Mouse (Mus musculus) midbrain, embryonic 12.5 days (tissue): Measurements from ENCODE around the gene Tspan7. TPM values are rescaled to one million over a fixed set of nuclear protein-coding genes. Genes with fewer than 3 reads are reported as not detected.

ENCODE experiments used
- ATAC-seq: fragments of 200-750 bp; cut with Nextera tagmentation; 2 replicates; pipeline ENCODE4 v1.8.0; 2017; ENCODE audit warnings: low read depth, moderate TSS enrichment, moderate library complexity; ENCODE audit not compliant: low FRiP score
- H3K27ac ChIP-seq: fragments of 300-500 bp; sonication (generic); replicated peaks from 2 replicates; pipeline ENCODE4 v1.5.1; 2016; ENCODE audit warnings: mild to moderate bottlenecking
- H3K27me3 ChIP-seq: fragments of 300-500 bp; sonication (generic); 2 replicates; pipeline ENCODE4 v1.6.1; 2016; ENCODE audit warnings: mild to moderate bottlenecking
- H3K36me3 ChIP-seq: fragments of 300-500 bp; sonication (generic); 2 replicates; pipeline ENCODE4 v1.6.1; 2016
- H3K4me1 ChIP-seq: fragments of 300-500 bp; sonication (generic); 2 replicates; pipeline ENCODE4 v1.6.1; 2016
- H3K4me2 ChIP-seq: fragments of 300-500 bp; sonication (generic); replicated peaks from 2 replicates; pipeline ENCODE4 v1.6.1; 2016; ENCODE audit warnings: mild to moderate bottlenecking, moderate library complexity
- H3K4me3 ChIP-seq: fragments of 300-500 bp; sonication (generic); 2 replicates; pipeline ENCODE4 v1.5.1; 2016; ENCODE audit warnings: mild to moderate bottlenecking
- H3K9ac ChIP-seq: fragments of 300-500 bp; sonication (generic); replicated peaks from 2 replicates; pipeline ENCODE4 v1.6.1; 2016; ENCODE audit warnings: mild to moderate bottlenecking, moderate library complexity
- H3K9me3 ChIP-seq: fragments of 300-500 bp; sonication (generic); 2 replicates; pipeline ENCODE4 v1.6.1; 2016; ENCODE audit warnings: mild to moderate bottlenecking
- WGBS: fragments of 180-500 bp; shearing (Covaris S2); methylation state at CpG from one replicate; pipeline ENCODE4 v1.1.7; 2016; 5-methylcytosine and 5-hydroxymethylcytosine counted together
- polyA plus RNA-seq: library from polyadenylated mRNA; unstranded; fragments of >200 nt; fragmentation: Nextera tagmentation; extraction: Ambion mirVana; gene quantifications from 2 replicates; pipeline ENCODE4 v1.2.1, GENCODE M21; 2016

The Tspan7 gene
- polyA plus RNA-seq, 1 experiment from 2014 or later = 76.7 TPM

GRCm38 (mm10) chrX:10558625-10559024 is 73.7 kb downstream of the Tspan7 start:
- no peaks in the 10 kb centered on the region for H3K36me3 ChIP-seq
- H3K9ac ChIP-seq = no peak overlapping the region
- H3K4me3 ChIP-seq = no peak overlapping the region
- no peaks in the 10 kb centered on the region for H3K9me3 ChIP-seq
- no peak overlapping the region for H3K4me2 ChIP-seq
- H3K27ac ChIP-seq = no peak overlapping the region
- ATAC-seq = no peak
- H3K4me1 ChIP-seq = no peaks in the 10 kb centered on the region
- WGBS = 68% methylated on average over 2 of the region's 2 CpGs
- no peaks in the 10 kb centered on the region for H3K27me3 ChIP-seq

DNA sequence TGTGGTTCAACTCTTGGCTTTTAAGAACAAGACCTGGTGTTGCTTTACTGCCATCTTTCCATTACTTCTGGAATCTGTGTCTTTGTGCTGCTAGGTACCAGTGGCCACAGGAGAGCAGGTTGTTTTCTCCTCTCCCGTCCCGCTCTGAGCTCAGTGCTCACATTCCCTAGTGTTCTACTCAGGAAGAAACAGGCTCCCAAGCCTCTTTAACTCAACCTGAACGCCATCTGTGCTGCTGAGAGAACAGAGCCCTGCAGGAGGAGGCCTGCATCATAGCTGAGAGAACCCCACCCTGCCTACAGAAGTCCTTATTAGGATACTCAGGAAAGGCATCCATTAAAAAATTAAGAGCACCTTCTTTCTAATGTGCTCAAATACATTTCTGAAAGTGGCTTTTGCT is 80.9 kb downstream of the Tspan7 start:
- ATAC-seq = no peak
- H3K36me3 ChIP-seq = no peaks in the 10 kb centered on the region
- H3K4me2 ChIP-seq = no peak overlapping the region
- no peak overlapping the region for H3K27ac ChIP-seq
- no peaks in the 10 kb centered on the region for H3K9me3 ChIP-seq
- H3K9ac ChIP-seq = no peak overlapping the region
- no peaks in the 10 kb centered on the region for H3K4me1 ChIP-seq
- no peak overlapping the region for H3K4me3 ChIP-seq
- H3K27me3 ChIP-seq = no peaks in the 10 kb centered on the region
- WGBS = 85% methylated on average over 3 of the region's 3 CpGs

DNA sequence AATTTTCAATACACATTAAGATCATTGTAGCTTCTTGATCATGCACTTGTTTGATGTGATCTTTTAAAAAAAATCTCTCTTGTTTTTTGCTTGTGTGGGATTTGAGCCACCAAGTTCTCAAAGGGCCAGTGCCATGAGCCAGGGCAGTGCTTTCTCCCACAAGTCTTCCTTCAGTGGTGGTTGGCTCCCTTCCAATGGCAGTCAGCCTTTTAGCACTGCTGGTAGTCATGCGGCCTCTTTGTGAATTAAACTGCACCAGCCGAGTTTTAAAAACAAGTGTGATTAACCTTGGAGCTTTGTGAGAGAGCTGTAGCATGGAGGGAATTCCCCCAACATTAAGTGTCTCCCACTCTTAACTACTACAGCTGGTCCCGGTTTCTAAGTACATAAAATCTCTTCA is 89.6 kb downstream of the Tspan7 start:
- no peak for ATAC-seq
- 49% methylated on average over 3 of the region's 3 CpGs for WGBS

GRCm38 (mm10) chrX:10575406-10575805 is 90.4 kb downstream of the Tspan7 start:
- no peaks in the 10 kb centered on the region for H3K27me3 ChIP-seq
- no peak for ATAC-seq
- no peak overlapping the region for H3K9ac ChIP-seq
- no peak overlapping the region for H3K4me2 ChIP-seq
- no peak overlapping the region for H3K4me3 ChIP-seq
- WGBS = 77% methylated on average over 2 of the region's 2 CpGs
- H3K4me1 ChIP-seq = peaks cover 3% of the 10 kb centered on the region; the same call in 1 of the 2 replicates
- H3K27ac ChIP-seq = no peak overlapping the region
- no peaks in the 10 kb centered on the region for H3K9me3 ChIP-seq
- H3K36me3 ChIP-seq = no peaks in the 10 kb centered on the region

More for the DNA sequence above, 89.6 kb downstream of the Tspan7 start:
- no peak overlapping the region for H3K4me3 ChIP-seq
- no peak overlapping the region for H3K27ac ChIP-seq
- no peak overlapping the region for H3K9ac ChIP-seq
- no peaks in the 10 kb centered on the region for H3K36me3 ChIP-seq
- peaks cover 3% of the 10 kb centered on the region; the same call in 1 of the 2 replicates for H3K4me1 ChIP-seq
- H3K9me3 ChIP-seq = no peaks in the 10 kb centered on the region
- no peak overlapping the region for H3K4me2 ChIP-seq
- H3K27me3 ChIP-seq = no peaks in the 10 kb centered on the region

- Histone ChIP-seq H3K4me1 (peaks cover 3% of the 10 kb centered on the region; the same call in 1 of the 2 replicates), H3K9ac (no peak overlapping the region), H3K4me2 (no peak overlapping the region), H3K27me3 (no peaks in the 10 kb centered on the region), H3K9me3 (no peaks in the 10 kb centered on the region), H3K4me3 (no peak overlapping the region), H3K27ac (no peak overlapping the region), H3K36me3 (no peaks in the 10 kb centered on the region)
- ATAC-seq = no peak
- 89% methylated on average over 4 of the region's 4 CpGs for WGBS
Observed at GRCm38 (mm10) chrX:10576349-10576748, 91.4 kb downstream of the Tspan7 start.

- no peaks in the 10 kb centered on the region for H3K9me3 ChIP-seq
- H3K9ac ChIP-seq = no peak overlapping the region
- peaks cover 3% of the 10 kb centered on the region; the same call in 1 of the 2 replicates for H3K4me1 ChIP-seq
- no peak for ATAC-seq
- no peak overlapping the region for H3K4me3 ChIP-seq
- H3K4me2 ChIP-seq = no peak overlapping the region
- WGBS = 18% methylated on average over 1 of the region's 1 CpGs
- no peaks in the 10 kb centered on the region for H3K36me3 ChIP-seq
- H3K27me3 ChIP-seq = no peaks in the 10 kb centered on the region
- no peak overlapping the region for H3K27ac ChIP-seq
Observed at GRCm38 (mm10) chrX:10577356-10577755, 92.4 kb downstream of the Tspan7 start.

- no peak overlapping the region for H3K9ac ChIP-seq
- no peaks in the 10 kb centered on the region; the same call in 1 of the 2 replicates for H3K27me3 ChIP-seq
- H3K9me3 ChIP-seq = no peaks in the 10 kb centered on the region
- 87% methylated on average over 4 of the region's 4 CpGs for WGBS
- H3K4me3 ChIP-seq = no peak overlapping the region
- H3K4me1 ChIP-seq = no peaks in the 10 kb centered on the region
- no peaks in the 10 kb centered on the region for H3K36me3 ChIP-seq
- ATAC-seq = no peak
- H3K4me2 ChIP-seq = no peak overlapping the region
- H3K27ac ChIP-seq = no peak overlapping the region
Observed at GRCm38 (mm10) chrX:10582731-10583130, 97.8 kb downstream of the Tspan7 start.

DNA sequence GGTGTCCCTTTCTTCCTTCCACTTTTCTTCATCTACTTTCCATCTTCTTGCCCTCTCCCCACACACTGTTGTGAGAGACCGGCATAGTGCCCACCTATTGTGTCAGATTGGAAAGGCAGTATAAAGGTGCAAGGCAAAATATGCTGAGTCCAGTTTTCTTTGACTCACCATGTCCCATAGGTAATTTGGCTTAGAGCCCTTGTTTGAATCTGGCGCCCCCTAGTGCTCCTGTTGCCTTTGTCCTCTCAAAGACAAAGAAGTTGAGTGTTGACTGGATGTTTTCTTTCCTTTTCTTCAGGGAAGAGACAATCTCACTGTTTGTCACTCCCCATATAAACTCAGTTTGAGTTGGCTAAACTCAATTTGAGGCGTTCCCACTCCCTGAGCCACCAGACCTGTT is 107.3 kb downstream of the Tspan7 start:
- Histone ChIP-seq H3K4me3 (no peak overlapping the region), H3K4me2 (no peak overlapping the region)
- 64% methylated on average over 3 of the region's 3 CpGs for WGBS

DNA sequence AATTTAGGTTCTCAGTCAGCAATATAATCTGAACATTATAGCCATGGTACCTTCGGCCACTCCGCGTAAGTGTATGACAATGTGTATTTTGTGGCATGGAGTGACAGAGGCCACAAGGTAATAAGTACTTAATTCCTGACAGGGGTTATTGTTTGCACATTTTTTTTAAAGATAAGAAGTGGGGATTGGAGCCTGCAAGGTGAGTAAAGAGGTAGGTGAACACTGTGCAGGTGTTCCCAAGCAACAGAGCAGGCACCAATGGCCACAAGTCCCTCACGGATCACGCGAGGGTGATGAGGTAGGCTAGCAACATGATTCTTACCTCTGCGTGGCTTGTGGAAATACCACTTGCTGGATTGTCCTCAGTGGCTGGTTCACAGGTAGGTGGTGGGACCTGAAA is 108.6 kb downstream of the Tspan7 start:
- no peaks in the 10 kb centered on the region for H3K36me3 ChIP-seq
- no peak for ATAC-seq
- no peaks in the 10 kb centered on the region for H3K9me3 ChIP-seq
- 97% methylated on average over 7 of the region's 7 CpGs for WGBS
- H3K27me3 ChIP-seq = 0 out of 2 replicates have a peak, but pooled peaks cover 3% of the 10 kb centered on the region
- H3K9ac ChIP-seq = no peak overlapping the region
- H3K4me3 ChIP-seq = no peak overlapping the region
- H3K4me2 ChIP-seq = no peak overlapping the region
- no peak overlapping the region for H3K27ac ChIP-seq
- H3K4me1 ChIP-seq = no peaks in the 10 kb centered on the region

More for the DNA sequence above, 107.3 kb downstream of the Tspan7 start:
- Histone ChIP-seq H3K36me3 (no peaks in the 10 kb centered on the region), H3K27me3 (0 out of 2 replicates have a peak, but pooled peaks cover 3% of the 10 kb centered on the region), H3K27ac (no peak overlapping the region), H3K9ac (no peak overlapping the region), H3K4me1 (no peaks in the 10 kb centered on the region), H3K9me3 (no peaks in the 10 kb centered on the region)
- no peak for ATAC-seq

DNA sequence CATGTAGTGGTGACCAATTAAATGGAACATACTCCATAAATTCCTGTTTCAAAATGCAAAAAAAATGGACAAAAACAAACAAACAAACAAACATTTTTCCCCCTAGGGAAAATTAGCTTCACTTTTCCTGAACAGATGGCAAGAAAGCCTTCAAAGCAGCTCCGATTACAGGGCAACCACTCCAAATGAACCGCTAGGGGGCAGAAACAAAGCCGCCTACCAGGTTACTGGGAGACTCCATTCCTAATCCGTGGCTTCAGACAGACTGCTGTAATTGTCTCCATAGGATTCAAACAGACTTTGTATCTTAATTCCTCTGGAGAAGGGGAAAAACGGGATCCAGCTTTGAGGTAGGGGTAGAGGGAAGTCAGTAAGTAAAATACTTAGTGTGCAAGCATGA is 132.2 kb downstream of the Tspan7 start:
- H3K4me2 ChIP-seq = no peak overlapping the region
- no peaks in the 10 kb centered on the region for H3K27me3 ChIP-seq
- H3K9ac ChIP-seq = no peak overlapping the region
- 13% methylated on average over 5 of the region's 5 CpGs for WGBS
- H3K27ac ChIP-seq = no peak overlapping the region
- H3K4me3 ChIP-seq = no peak overlapping the region
- H3K4me1 ChIP-seq = no peaks in the 10 kb centered on the region
- no peaks in the 10 kb centered on the region for H3K36me3 ChIP-seq
- ATAC-seq = no peak
- no peaks in the 10 kb centered on the region for H3K9me3 ChIP-seq

GRCm38 (mm10) chrX:10641062-10641461 is 156.1 kb downstream of the Tspan7 start:
- Histone ChIP-seq H3K27ac (no peak overlapping the region), H3K9ac (no peak overlapping the region), H3K36me3 (no peaks in the 10 kb centered on the region), H3K4me2 (no peak overlapping the region), H3K27me3 (no peaks in the 10 kb centered on the region), H3K4me1 (no peaks in the 10 kb centered on the region), H3K9me3 (no peaks in the 10 kb centered on the region), H3K4me3 (no peak overlapping the region)
- ATAC-seq = no peak
